Comparison of ENCODE assay signal across 8 mouse cellular contexts in genomic region chrX:136820250-136820649, GRCm38 (mm10). TPM values are rescaled to one million over a fixed set of nuclear protein-coding genes. Genes with fewer than 3 reads are reported as not detected.
DNase-seq lines count a peak whose midpoint lies in the region; ATAC-seq and TF ChIP-seq lines count a peak whose summit lies in the region.

No protein-coding gene starts in this region.

- no peak overlapping the region for H3K4me3 ChIP-seq in liver, embryonic 14.5 days (ENCODE audit: insufficient read depth in 1 of 2, low read depth in 2 of 2, low read length in 2 of 2)
- no peak overlapping the region for H3K4me3 ChIP-seq in neural tube, embryonic 15.5 days (replicated peaks)

- no peaks in the 10 kb centered on the region for H3K36me3 ChIP-seq in liver, embryonic 14.5 days (replicated peaks; ENCODE audit: control insufficient read depth, insufficient read depth, low read depth)
- no peaks in the 10 kb centered on the region for H3K36me3 ChIP-seq in neural tube, embryonic 15.5 days

- no peaks in the 10 kb centered on the region for H3K4me1 ChIP-seq in liver, embryonic 14.5 days (replicated peaks; ENCODE audit: control insufficient read depth in 2 of 2, insufficient read depth in 2 of 2, low read length in 1 of 2)
- H3K4me1 ChIP-seq in neural tube, embryonic 15.5 days = no peaks in the 10 kb centered on the region

- no peak overlapping the region for H3K27ac ChIP-seq in liver, embryonic 14.5 days
- no peak overlapping the region for H3K27ac ChIP-seq in neural tube, embryonic 15.5 days (replicated peaks)

- no peaks in the 10 kb centered on the region for H3K9me3 ChIP-seq in liver, embryonic 14.5 days (ENCODE audit: control insufficient read depth, low read length)
- no peaks in the 10 kb centered on the region for H3K9me3 ChIP-seq in neural tube, embryonic 15.5 days (replicated peaks)

- no peaks in the 10 kb centered on the region for H3K27me3 ChIP-seq in liver, embryonic 14.5 days (ENCODE audit: control insufficient read depth, insufficient read depth, low read length)
- peaks cover 10% of the 10 kb centered on the region; the same call in 1 of the 2 replicates for H3K27me3 ChIP-seq in neural tube, embryonic 15.5 days (replicated peaks)

- no peak overlapping the region for H3K9ac ChIP-seq in liver, embryonic 14.5 days (replicated peaks)
- no peak overlapping the region for H3K9ac ChIP-seq in neural tube, embryonic 15.5 days (replicated peaks)

- H3K4me2 ChIP-seq in liver, embryonic 14.5 days (ENCODE audit: low read depth) = no peak overlapping the region
- H3K4me2 ChIP-seq in neural tube, embryonic 15.5 days = no peak overlapping the region

- ATAC-seq in liver, embryonic 14.5 days (ENCODE audit: insufficient read depth) = no peak
- ATAC-seq in neural tube, embryonic 15.5 days (ENCODE audit: low FRiP score) = peak; percentile 92

- 6% methylated on average over 1 of the region's 1 CpGs for WGBS in liver, embryonic 14.5 days (ENCODE audit: insufficient replicate concordance)
- WGBS in neural tube, embryonic 15.5 days = 13% methylated on average over 1 of the region's 1 CpGs

- no peak for TF ChIP-seq EP300 in liver, embryonic 14.5 days (IDR thresholded peaks at IDR 0.05; ENCODE audit: low read depth)

- peak; percentile 53 to 63 for DNase-seq in B cell, adult 2 months
- DNase-seq in adrenal gland, adult (ENCODE audit: inconsistent age in 2 of 2, low spot score in 1 of 2) = peak; percentile 64 to 85
- DNase-seq in embryo, embryonic 10 days (ENCODE audit: low spot score) = peak; percentile 75
- DNase-seq in gastrocnemius, postnatal 25 days = peak; percentile 12
- DNase-seq in kidney, postnatal 14 days = peak; percentile 69
- peak in 2 of 3 experiments; percentile 0 to 3 for DNase-seq in liver, embryonic 14.5 days (ENCODE audit: low read depth in 3 of 3, low spot score in 3 of 3)
- DNase-seq in testis, postnatal 14 days (ENCODE audit: low spot score) = peak; percentile 36

- TF ChIP-seq CTCF in liver, embryonic 14.5 days (IDR thresholded peaks at IDR 0.05; ENCODE audit: low read depth) = peak; percentile 71

RNA-seq across cellular contexts. Expression of gene Plp1, which starts 2.2 kb away (rescaled TPM):
- total RNA-seq in gastrocnemius, postnatal 25 days (2021) = 1 to 10 TPM; 4.5 to 4.7 TPM
- 0.73 and 0.80 TPM in 2 replicates for polyA plus RNA-seq in liver, embryonic 14.5 days (2012; rRNA removed)
- 0.17 and 0.19 TPM in 2 replicates for polyA plus RNA-seq in liver, embryonic 14.5 days (2014; fragmentation: Nextera tagmentation; extraction: Ambion mirVana)
- 15.1 and 16.9 TPM in 2 replicates for polyA plus RNA-seq in neural tube, embryonic 15.5 days (2015; fragmentation: Nextera tagmentation; extraction: Ambion mirVana)

RNA-seq across cellular contexts. Expression of gene Glra4, which starts 40.3 kb away (rescaled TPM):
- total RNA-seq in gastrocnemius, postnatal 25 days (2021) = not detected
- polyA plus RNA-seq in liver, embryonic 14.5 days (2012; rRNA removed) = not detected in 2 replicates
- not detected in 2 replicates for polyA plus RNA-seq in liver, embryonic 14.5 days (2014; fragmentation: Nextera tagmentation; extraction: Ambion mirVana)
- polyA plus RNA-seq in neural tube, embryonic 15.5 days (2015; fragmentation: Nextera tagmentation; extraction: Ambion mirVana) = not detected in 2 replicates

RNA-seq across cellular contexts. Expression of gene Rab9b, which starts 48.3 kb away (rescaled TPM):
- under 1 TPM in 1 of 2 experiments, not detected in 1; 0.13 TPM for total RNA-seq in gastrocnemius, postnatal 25 days (2021)
- polyA plus RNA-seq in liver, embryonic 14.5 days (2012; rRNA removed) = 0.01 TPM in 1 of 2 replicates, not detected in the other
- polyA plus RNA-seq in liver, embryonic 14.5 days (2014; fragmentation: Nextera tagmentation; extraction: Ambion mirVana) = not detected in 2 replicates
- polyA plus RNA-seq in neural tube, embryonic 15.5 days (2015; fragmentation: Nextera tagmentation; extraction: Ambion mirVana) = 22.1 and 22.2 TPM in 2 replicates

Comparison
In these comparisons a context has a peak if more than half of its experiments do, and no peak if none do; other contexts are left out.
1. DNase-seq: peak in every context shown above with its lines; median percentile 75 in embryo, embryonic 10 days; 74 in adrenal gland, adult; 69 in kidney, postnatal 14 days; 58 in B cell, adult 2 months; 36 in testis, postnatal 14 days; 12 in gastrocnemius, postnatal 25 days; 2 in liver, embryonic 14.5 days.
2. RNA of gene Rab9b, which starts 48.3 kb away (polyA plus RNA-seq): 22.1 to 22.2 TPM in neural tube, embryonic 15.5 days; 0.01 TPM in liver, embryonic 14.5 days; every median in the first group is over 10 times any median in the second.